Mouse (Mus musculus): ENCODE measurements at regions not wholly inside any gene's neighbourhood (a gene's known extent, or its start where the extent isn't known, plus 50 kb on each side); places are given as distances from the start of the nearest gene placed in this dataset.

DNA sequence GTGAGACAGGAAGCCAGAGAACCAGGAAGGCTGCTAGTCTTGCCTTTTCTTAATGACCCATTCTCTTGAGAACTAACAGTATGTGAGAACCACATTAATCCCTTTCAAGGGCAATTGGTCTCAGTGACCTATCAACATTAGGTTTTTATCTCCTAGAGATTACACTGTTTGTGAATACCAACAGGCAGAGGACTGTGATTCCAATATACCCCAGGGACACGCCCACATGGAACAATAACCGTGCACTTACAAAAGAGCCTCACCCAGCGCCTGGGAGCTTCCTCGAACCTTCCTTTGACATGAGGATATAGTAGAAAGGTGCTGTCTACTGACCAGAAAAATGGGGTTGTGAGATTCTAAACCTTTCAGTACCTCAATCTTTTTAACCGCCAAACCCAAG lies 157.6 kb upstream of the Kif2a start:
- DNase-seq (ENCODE audit: low read depth) = no peak

DNA sequence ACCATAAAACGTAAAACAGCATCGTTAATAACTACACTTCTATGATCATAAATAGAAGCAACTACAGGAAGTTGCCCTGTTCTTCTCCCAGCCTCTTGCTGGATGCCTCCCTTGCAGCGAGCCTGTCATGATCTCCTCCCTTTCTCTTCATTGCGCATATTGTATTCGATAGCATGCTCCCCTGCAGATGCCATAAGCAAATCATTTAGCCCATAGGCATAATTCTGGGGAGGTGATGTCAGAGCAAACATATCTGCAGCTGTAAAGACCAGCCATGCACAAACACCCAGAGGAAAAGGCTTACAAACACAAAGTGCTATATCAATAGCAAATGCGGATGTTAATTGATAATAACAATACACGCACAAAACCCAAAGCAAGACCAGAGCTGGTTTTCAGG lies 155.7 kb upstream of the Kif2a start:
- no peak for DNase-seq (ENCODE audit: low read depth)

DNA sequence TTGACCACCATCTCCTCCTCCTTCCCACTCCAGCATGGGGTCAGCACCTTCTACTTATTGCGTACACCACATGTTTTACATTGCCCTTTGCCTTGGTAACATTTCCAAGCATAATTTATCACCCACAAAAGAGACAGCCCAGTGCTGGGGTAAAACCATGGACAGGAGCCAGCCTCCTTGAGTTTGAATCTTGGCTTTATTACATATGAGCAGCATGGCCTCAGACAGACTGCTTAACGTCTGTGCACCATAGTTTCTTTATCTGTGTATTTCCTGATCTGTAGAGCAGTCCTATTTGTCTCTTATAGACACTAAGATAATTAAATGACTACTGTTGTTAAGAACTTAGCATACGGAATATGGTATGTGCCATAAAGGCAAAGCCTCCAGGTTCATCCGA lies 154.0 kb upstream of the Kif2a start:
- DNase-seq (ENCODE audit: low read depth) = no peak

DNA sequence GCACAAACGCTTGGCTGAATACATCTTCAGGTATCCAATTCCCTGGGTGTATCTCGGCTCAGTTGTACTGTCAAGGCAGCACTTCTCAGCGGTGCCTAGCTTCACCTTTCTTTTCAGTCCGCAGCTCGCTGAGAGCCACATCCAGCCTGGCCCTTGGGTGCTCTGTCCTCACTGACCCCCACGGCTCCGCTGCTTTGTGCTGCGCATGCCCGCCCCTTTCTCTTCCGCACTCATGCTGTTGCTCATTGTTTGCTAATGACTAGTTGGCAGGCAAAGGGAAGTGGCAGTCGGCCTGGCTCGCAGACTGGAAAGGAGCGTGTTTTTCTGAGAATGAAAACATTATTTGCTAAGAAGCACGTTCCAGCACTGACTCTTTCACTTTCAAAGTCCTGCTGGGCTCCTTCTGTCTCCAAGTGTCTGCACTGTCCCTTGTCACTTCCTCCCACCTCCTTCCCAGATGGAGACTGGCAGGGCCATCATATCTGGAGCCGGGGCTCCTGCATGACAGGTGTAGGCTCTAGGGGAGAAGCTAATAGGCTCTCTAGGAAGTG lies 146.7 kb upstream of the Kif2a start:
- peak; percentile 4 for DNase-seq (ENCODE audit: low read depth)

DNA sequence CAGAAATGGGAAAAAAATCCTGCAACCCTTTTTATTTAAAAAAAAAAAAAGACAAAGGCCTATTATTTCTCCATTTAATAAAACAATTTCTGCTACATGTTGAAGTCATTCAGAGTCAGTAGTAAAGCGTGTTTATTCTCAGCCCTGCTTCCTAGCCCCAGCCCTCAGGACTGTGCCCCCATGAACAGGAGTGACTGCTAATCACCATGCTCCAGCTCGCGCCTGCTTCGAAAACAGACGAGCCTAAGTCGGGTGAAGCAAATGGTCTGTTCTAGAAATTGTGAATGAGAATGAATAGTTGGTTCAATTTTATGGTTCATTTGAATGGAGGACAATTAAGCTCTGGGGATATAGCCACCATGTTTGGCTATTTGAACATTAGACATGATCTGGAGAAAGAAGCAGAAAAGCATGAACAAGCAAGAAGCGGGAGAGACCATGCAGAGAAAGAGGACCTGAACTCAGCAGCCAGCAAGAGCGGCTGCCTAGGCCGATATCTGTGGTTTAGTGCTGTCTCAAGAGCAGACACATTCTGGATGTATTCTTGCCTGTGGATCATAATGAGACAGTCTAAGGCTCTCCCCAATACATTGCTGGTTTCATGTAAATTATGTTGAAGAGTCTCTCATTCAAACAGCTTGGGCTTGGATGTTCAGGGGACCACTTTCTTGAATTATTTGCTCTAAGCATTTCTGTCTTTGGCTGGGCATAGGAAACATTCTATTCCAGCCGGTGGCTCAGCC lies 146.1 kb upstream of the Kif2a start:
- DNase-seq (ENCODE audit: low read depth) = no peak

DNA sequence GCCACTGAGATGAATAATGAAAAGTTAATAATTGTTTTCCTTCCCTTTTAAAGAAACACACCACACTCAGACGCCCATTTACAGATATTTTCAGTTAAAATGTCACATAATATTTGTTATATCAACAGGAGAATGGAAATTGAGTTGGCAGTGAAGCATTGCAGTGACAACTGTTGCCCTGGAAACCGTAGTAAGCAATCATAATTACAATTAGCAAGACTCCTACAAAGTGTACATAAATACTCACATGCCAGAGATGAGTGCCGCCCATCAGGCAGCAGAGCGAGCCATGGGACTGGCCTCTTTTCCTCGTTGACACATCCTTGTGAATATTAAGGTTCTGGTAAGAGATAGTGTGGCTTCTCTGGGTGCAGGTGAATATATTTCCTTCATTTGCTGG lies 129.6 kb upstream of the Kif2a start:
- no peak for DNase-seq (ENCODE audit: low read depth)

DNA sequence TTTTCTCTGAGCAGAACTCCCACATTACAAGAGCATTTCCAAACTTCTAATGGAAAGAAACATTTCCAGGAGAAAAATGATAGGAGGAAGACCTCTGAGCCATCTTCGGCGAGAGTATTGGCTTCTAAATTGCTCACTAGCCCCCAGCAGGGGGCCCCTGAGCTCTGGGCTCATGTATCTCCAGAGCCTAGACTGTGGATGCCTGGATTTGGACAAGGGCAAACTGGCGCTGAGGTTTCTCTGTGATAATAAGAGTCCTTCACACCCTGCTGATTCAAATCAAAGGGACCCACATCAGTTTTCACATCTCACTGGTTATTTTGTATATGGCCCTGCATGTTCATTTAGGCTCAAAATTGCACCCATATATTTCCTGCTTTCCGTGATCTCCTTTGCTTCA lies 119.3 kb upstream of the Kif2a start:
- DNase-seq (ENCODE audit: low read depth) = no peak

DNA sequence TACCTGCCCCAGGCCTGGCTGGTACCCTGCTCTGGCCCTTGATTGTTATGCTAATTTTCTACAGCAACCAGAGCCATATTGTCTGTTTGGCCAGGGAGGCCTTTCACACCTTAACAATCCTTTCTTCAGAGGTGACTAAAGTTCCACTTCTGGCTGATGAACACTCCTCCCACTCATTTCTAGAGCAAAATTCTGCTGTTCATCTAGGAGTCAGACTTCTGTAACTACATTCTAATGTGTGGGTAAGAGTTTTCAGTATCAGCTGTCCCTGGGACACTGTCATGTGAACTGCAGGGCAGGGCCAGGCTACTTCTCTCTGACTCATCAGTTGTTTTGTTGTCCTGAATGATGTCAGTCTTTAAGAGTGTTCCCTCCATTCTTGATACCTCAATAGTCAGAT lies 112.2 kb upstream of the Kif2a start:
- no peak for DNase-seq (ENCODE audit: low read depth)

DNA sequence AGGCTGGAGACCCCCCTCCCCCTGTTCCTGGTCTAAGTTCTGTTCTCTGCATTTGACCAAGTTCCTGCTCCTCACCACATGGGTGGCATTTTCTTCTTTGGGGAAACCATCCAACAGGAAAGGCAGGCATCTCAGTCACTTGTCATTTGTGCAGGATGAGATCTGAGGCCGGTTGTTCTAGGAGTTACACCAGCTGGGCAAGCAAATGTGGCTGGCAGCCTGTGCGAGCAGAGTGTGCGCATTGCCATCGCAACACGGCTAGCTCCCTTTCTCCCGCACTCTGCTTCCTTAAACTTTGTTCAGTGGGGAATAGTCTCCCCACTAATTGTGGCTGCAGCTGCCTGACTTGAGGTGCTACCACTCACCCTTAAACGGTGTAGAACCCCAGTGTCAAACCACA lies 104.7 kb upstream of the Kif2a start:
- no peak for DNase-seq (ENCODE audit: low read depth)

DNA sequence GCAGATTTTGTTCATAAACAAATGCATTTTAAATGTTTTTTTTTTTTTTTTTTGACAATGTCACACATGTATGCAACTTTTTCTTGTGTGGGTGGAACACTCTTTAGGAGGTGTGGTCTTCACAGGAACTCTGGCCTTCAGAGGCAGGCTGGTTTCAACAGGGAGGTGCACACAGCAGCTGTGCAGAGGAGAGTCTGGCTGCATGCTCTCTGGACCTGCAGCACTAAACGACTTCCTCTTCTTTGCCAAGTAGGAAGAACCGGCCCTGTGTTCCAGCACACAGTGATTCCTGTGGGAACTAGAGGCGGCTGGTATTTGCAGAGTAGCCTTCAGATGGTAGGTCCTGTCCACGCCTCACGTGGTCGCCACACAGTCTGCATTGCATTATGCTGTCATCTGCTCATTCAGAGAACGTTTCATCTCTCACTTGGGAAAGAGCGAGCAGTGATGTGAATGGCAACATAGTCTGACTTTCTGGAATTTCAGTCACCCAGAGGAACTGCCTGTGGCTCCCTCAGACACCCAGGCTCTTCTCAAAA lies 102.3 kb upstream of the Kif2a start:
- DNase-seq (ENCODE audit: low read depth) = no peak

DNA sequence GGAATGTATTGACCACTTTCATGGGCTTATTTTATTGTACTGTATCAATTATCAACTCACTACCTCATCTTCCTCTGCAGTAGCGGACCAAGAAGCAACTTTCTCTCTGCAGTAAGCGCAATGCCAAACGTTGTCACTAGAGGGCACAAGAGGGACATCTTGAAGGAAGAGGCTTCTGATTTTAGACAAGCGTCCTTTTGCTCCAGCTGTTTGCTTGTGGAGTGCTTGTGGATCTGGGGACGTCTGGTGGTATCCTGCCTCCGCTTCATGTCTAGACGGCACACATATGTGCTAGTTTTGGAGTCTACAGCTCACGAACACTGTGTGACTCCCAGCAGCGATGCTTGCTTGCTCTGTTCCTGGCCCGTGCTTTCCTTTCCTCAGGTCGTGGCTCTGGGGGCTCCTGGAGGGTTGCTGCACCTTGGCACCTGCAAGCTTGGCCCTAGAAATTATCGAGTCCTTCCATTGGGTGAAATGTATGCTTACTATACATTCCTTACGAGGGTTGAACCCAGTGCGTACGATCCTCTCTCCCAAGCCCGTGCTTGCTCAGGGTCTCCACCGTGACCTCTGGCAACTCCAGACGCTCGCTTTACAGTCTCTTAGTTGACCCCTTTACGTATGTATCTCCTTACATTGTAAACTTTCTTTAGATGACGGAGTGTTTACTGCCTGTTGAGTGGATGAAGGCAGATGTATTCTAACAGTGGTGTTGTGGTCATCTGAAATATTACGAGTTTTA lies 92.2 kb upstream of the Kif2a start:
- peak; percentile 83 for DNase-seq (ENCODE audit: low read depth)

DNA sequence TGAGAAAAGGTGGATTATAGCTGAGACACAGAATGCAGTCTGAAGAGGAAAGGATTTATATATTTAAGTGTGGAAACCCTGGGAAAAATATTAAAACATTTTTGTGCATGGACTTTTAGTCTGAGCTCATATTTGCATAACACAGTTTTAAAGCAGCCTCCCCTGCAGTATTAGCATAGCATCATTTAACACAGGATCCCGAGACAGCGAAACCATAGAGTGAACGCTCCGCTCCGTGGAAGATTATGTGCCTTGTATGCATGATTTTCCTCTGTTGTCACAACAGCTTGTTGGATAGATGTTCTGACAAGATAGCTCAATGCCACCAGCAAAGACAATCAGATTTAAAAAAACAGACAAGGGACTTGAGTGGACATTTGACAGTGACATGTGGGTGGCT lies 86.1 kb upstream of the Kif2a start:
- no peak for DNase-seq (ENCODE audit: low read depth)

DNA sequence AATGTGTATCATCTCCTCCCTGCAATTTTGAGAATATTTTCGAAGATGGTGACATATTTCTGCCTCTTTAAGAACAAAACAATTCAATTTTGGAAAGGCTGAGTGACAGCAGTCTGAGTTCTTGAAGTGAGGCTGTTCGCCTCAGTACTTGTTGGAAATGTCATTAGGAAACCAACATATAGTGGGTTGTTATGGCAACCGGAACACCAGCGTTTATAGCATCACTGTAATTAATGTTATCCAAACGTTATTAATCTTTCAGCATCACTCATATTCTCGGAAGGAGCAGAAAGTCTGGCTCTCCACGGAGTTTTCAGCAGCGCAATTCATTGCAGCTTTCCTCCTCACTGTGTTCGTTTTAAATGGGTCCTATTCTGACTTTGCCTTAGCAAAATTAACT lies 85.6 kb upstream of the Kif2a start:
- DNase-seq (ENCODE audit: low read depth) = no peak

DNA sequence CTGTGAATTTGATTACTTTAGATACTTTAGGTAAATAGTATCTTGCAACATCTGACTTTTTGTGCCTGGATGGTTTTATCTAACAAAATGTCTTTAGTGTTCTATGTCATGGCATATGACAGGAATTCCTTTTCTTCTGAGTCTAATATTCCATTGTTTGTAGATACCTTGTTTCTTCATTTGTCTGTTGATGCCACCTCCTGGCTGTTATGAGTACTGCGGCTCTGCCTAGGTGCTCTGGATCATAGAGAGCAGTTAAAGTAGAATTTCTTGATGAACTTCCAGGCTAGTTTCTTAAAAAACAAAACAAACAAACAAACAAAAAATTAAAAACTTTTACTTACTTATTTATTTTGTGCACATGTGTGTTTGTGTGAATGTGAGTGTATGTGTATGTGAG lies 83.6 kb upstream of the Kif2a start:
- DNase-seq (ENCODE audit: low read depth) = peak; percentile 71

DNA sequence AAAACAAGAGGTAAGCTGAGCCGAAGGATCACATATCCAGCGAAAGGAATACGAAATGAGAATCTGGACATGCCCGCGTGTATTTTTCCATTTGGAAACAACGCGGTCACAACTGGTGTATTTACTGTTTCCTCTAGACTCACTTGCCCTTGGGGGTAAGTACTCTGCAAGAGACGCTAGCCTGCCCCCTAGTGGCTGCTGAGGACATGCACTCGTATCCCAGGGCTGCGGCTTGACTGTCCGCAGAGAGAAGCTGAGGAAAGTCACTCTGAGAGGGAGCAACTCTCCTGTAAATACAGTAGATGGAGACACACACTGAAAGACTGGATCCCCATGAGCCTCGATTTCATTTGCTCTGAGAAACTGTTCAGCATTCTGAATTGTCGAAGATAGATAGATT lies 79.7 kb upstream of the Kif2a start:
- DNase-seq (ENCODE audit: low read depth) = peak; percentile 89

DNA sequence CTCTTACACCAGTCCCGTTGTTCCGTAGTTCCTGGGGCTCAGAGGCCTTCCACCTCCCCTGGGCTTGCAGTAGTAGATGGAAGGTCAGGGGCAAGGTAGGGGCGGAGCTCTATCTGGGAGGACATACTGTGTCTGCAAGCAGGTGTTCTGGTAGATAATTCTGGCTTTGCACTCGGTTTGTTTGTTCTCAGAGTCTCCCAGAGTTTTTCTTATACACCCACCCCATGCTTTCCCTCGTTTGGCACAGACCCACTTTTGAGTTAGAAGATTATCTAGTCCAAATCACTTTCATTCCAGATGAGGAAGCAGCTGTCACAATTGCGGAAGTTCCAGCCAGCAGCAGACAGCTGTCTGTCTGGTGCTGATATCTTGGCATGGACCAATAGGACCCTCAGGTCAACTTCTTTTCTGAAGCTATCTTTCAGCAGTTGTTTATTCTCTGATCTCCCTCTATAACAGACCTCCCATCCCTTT lies 79.0 kb upstream of the Kif2a start:
- DNase-seq (ENCODE audit: low read depth) = peak; percentile 26

DNA sequence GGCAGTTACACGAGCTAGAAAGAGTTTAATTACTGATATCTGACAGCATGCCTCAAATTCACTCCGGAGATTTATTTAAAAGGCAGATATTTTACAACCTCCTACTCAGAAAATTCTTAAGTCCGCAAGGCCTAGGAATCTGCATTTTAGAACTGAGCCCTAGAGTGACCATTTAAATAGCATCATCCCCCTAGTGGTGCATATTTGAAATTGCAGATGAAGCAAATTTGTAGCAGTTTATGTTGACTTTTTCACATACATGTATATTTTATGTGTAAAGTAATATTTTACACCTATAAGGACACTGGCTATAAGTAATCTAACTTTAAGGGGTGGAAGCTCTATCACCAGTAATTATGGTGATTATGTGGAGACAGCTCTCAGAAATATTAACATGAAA lies 78.2 kb upstream of the Kif2a start:
- peak; percentile 51 for DNase-seq (ENCODE audit: low read depth)

DNA sequence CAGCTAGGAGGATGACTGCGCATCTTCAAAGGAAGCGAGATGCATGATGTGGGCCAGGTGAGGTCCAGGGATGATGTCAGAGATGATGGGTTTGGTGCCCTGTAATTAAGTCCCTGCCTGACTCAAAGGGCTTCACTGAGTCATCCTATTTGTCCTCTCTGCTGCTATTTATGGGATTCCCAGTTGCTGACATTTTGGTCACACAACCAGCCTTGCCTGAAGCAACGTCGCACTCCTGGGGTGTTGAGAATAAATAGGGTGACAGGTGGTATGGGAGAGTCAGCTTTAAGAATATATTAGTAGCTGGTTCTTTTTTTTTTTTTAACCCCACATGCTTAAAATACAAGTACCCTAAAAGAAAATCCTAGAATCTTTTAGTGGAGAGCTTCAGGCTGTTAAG lies 75.1 kb upstream of the Kif2a start:
- no peak for DNase-seq (ENCODE audit: low read depth)

DNA sequence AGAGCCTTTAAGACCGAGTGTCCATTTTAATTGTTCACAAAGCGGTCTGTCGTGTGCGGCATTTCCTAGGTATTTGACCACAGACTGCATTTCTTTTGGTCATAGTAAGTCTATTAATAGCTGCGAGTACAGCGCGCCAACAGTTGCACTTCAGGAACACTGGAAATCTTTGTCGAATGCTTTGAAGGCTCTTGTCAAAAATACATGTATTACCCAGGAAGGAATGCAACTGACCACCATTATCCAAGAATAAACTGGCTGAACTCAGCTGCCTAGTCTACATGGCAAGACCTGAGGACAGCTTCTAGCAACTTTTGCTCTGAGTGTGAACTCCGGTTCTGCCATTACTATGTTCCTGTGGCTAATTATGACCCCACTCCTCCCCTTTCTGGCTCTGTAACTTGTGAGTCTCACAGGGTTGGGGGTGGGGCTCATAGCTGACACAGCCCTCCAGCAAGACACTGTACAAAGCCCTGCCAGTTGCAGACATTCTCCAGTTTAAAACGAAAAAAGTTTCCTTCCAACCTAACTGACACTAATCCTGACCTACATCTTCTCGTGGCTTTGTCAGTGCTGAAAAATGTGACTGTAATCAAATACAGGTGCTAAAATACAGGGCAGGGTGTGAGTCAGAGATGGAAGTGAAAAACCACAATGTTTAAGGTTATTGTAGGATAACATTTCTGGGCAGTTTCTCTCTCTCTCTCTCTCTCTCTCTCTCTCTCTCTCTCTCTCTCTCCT lies 73.2 kb upstream of the Kif2a start:
- peak; percentile 53 for DNase-seq (ENCODE audit: low read depth)

DNA sequence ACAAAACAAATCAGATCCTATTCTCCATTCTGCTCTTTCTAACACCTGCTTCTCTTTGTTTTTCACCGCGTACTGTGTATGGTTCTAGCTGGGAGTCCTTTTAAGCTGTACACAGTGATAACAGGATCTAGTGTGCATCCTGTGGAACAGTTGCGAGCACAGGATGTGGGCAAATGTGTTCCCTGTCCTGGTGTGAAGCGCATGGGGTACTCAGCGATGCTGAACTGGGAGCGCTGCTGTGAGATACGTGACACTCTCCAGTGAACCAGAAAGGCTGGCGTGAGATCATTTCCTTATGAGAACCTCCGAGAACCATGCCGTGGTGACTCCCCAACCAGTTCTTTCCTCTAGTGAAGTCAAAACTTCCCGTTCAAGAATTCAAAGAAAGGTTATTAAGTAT lies 72.6 kb upstream of the Kif2a start:
- DNase-seq (ENCODE audit: low read depth) = peak; percentile 58

DNA sequence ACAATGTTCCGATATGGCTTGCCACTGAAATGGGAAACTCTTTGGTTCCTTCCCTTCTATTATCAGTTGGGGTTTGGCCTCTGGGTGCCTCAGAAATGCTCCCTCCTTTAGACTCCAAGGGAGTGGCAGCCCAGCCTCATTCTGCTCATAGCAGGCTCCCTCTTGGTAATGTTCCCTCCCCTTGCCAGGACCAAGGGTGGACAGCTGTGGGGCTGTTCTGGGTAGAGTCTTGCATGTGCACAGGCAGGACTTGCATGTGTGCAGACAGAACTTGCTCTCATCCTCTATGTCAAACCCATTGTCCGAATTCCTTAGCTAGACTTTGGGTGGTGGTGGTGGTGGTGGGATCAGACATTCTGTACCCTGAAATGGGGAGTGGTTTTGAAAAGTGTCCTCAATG lies 71.8 kb upstream of the Kif2a start:
- no peak for DNase-seq (ENCODE audit: low read depth)

DNA sequence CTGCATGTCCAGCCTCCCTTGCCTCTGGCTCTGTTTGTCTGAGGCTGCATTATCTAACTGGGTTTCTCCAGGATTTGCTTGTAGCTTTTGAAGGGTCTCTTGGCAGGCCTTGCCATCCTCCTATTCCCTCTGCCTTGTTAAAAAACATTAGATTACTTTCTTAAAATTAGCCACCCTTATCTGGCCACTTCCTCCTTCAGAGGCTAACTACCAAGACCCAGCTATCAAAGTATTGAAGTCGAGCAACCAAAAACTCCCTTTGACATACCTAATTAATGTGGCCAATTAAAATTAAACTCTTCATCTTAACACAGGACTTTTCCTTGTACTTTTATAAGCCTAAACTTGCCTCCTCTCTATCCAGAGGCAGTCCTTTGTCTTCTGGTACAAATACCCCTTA lies 66.3 kb upstream of the Kif2a start:
- no peak for DNase-seq (ENCODE audit: low read depth)

DNA sequence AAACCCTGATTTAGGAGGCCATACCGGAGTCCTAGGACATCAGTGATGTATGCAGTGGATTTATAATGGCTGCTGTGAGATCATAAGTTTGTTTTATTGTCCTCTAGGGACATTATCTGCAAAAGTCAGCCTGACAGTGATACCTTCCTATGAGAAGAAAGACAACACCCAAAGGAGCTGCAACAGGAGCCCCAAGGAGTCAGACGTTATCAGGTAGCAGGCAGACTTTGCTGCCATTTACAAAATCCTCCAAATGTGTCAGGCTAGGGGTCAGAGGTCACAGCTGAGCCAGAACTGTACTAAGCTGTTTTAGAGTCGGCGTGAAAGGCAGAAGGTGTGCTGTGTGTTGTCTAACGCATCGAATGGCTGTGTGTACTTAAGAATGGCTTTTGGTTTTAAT lies 65.4 kb upstream of the Kif2a start:
- DNase-seq (ENCODE audit: low read depth) = no peak

Data from induced T-regulatory cell, adult 2 months (primary cell).